Mouse (Mus musculus) lung, adult 2 months (tissue): ENCODE measurements around the gene Arhgdib.

Experiments
- CTCF ChIP-seq: fragments of 200-500 bp; IDR thresholded peaks from 2 replicates; pipeline ENCODE4 v1.5.1; 2011; ENCODE audit warnings: mild to moderate bottlenecking, low read length, control low read depth; ENCODE audit not compliant: insufficient read depth
- POLR2A ChIP-seq: fragments of 200-500 bp; IDR thresholded peaks from 2 replicates; pipeline ENCODE4 v1.6.1; 2011; ENCODE audit warnings: low read depth, mild to moderate bottlenecking, control low read depth, low read length, borderline replicate concordance; ENCODE audit errors: extremely low read depth

DNA sequence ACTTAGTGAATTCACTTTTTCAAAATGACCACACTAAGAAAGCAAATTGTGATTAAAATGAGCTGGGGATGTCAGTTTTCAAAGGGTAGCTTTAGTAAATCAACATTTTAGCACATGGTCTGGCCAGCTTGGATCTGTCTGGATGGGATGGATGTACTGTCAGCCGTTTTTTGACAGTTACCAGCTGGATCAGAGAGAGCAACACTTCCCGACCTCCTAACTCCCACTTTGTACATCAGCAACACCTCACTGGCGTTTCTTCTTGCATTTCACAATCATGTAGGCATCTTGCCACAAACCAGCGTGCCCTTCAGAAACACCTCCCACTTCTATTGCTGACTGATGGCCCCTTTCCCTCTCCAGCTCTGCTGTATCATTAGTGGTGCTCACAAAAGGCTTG lies 43.5 kb downstream of the Arhgdib start:
- TF ChIP-seq POLR2A = no peak
- no peak for TF ChIP-seq CTCF
